In genomic region chr9:111739431-111740245, GRCm38 (mm10) we compare ENCODE assay signal across 15 mouse cellular contexts. TPM values are rescaled to one million over a fixed set of nuclear protein-coding genes. Genes with fewer than 3 reads are reported as not detected.
DNase-seq lines count a peak whose midpoint lies in the region; ATAC-seq and TF ChIP-seq lines count a peak whose summit lies in the region.
"Had no signal": no experiment of that assay in that cellular context is flagged by ENCODE, and none has a peak within 500 bp of the region (broad histone marks: within the 10 kb centered on the region; RNA-seq: fewer than 3 reads in every experiment).

No protein-coding gene starts in this region.

- no peaks in the 10 kb centered on the region for H3K27me3 ChIP-seq in liver, adult 2 months (ENCODE audit: control insufficient read depth, insufficient read depth, low read length)
- no peaks in the 10 kb centered on the region for H3K27me3 ChIP-seq in embryonic facial prominence, embryonic 12.5 days
- H3K27me3 ChIP-seq in intestine, embryonic 14.5 days (replicated peaks; ENCODE audit: control insufficient read depth, insufficient read depth, low read length), result no peaks in the 10 kb centered on the region
- no peaks in the 10 kb centered on the region for H3K27me3 ChIP-seq in neural tube, embryonic 11.5 days (ENCODE audit: control insufficient read depth, insufficient read depth, low read length)
- H3K27me3 ChIP-seq: CH12.LX; megakaryocyte, embryonic 14.5 days had no signal

- H3K4me3 ChIP-seq in liver, adult 2 months (ENCODE audit: insufficient read depth, low read depth, low read length), result no peak overlapping the region
- no peak overlapping the region for H3K4me3 ChIP-seq in embryonic facial prominence, embryonic 12.5 days
- no peak overlapping the region for H3K4me3 ChIP-seq in intestine, embryonic 14.5 days (ENCODE audit: low read depth, low read length)
- H3K4me3 ChIP-seq in neural tube, embryonic 11.5 days (ENCODE audit: low read depth, low read length), result no peak overlapping the region
- H3K4me3 ChIP-seq: gastrocnemius, adult 2 months; megakaryocyte, embryonic 14.5 days had no signal

- H3K79me2 ChIP-seq in liver, adult 2 months (ENCODE audit: control insufficient read depth, insufficient read depth, low read length), result no peaks in the 10 kb centered on the region

- 27% methylated on average over 10 of the region's 10 CpGs for WGBS in liver, adult 2 months
- WGBS in embryonic facial prominence, embryonic 12.5 days, result 55% methylated on average over 10 of the region's 10 CpGs
- 56% methylated on average over 10 of the region's 10 CpGs for WGBS in intestine, embryonic 14.5 days
- 65% methylated on average over 10 of the region's 10 CpGs for WGBS in neural tube, embryonic 11.5 days

- ATAC-seq in embryonic facial prominence, embryonic 12.5 days (ENCODE audit: insufficient number of reproducible peaks, insufficient read depth, low FRiP score, low TSS enrichment), result 0 out of 2 replicates have a peak, but pooled peaks have one; percentile 41
- 0 out of 2 replicates have a peak, but pooled peaks have one; percentile 37 for ATAC-seq in intestine, embryonic 14.5 days (replicated peaks; ENCODE audit: low FRiP score, low TSS enrichment, low read depth)
- ATAC-seq in neural tube, embryonic 11.5 days (ENCODE audit: insufficient read depth, low FRiP score, low TSS enrichment), result no peak

- H3K36me3 ChIP-seq in liver, adult 2 months (ENCODE audit: control insufficient read depth, insufficient read depth, low read length), result no peaks in the 10 kb centered on the region
- no peaks in the 10 kb centered on the region for H3K36me3 ChIP-seq in embryonic facial prominence, embryonic 12.5 days
- no peaks in the 10 kb centered on the region for H3K36me3 ChIP-seq in intestine, embryonic 14.5 days (ENCODE audit: control insufficient read depth, insufficient read depth, low read length)
- no peaks in the 10 kb centered on the region for H3K36me3 ChIP-seq in neural tube, embryonic 11.5 days (ENCODE audit: control insufficient read depth, insufficient read depth, low read length)

- peak overlapping the region; percentile 55 for H3K27ac ChIP-seq in liver, adult 2 months (replicated peaks; ENCODE audit: insufficient read depth, low read depth, low read length)
- H3K27ac ChIP-seq in embryonic facial prominence, embryonic 12.5 days, result no peak overlapping the region
- no peak overlapping the region for H3K27ac ChIP-seq in intestine, embryonic 14.5 days (ENCODE audit: low read depth)
- H3K27ac ChIP-seq in neural tube, embryonic 11.5 days (ENCODE audit: low read depth, low read length), result 0 out of 2 replicates have a peak overlapping the region, but pooled peaks have one; percentile 44
- H3K27ac ChIP-seq: gastrocnemius, adult 2 months; liver, embryonic 14.5 days had no signal

- TF ChIP-seq POLR2A in liver, adult 2 months (IDR thresholded peaks at IDR 0.05; ENCODE audit: extremely low read depth, insufficient read depth, low read length), result no peak

- DNase-seq in liver, adult 2 months (ENCODE audit: extremely low read depth, low read depth, low spot score), result peak; percentile 91
- DNase-seq in liver, result no peak
- peak; percentile 52 for DNase-seq in intestine, embryonic 14.5 days (ENCODE audit: low spot score)
- DNase-seq in neural tube, embryonic 11.5 days (ENCODE audit: low spot score), result no peak
- no peak for DNase-seq in T-cell, adult 2 months (ENCODE audit: low spot score)
- no peak for DNase-seq in adrenal gland, adult 18-20 months (ENCODE audit: low spot score in 2 of 2)
- DNase-seq: gastrocnemius, adult 2 months; kidney, adult 2 months; layer of hippocampus, adult 9-11 months; spleen, adult 18-20 months; thymus, postnatal 36 days had no signal

- no peaks in the 10 kb centered on the region for H3K9me3 ChIP-seq in embryonic facial prominence, embryonic 12.5 days
- H3K9me3 ChIP-seq in intestine, embryonic 14.5 days (ENCODE audit: control insufficient read depth, low read length), result no peaks in the 10 kb centered on the region
- H3K9me3 ChIP-seq in neural tube, embryonic 11.5 days (ENCODE audit: control insufficient read depth, low read length), result no peaks in the 10 kb centered on the region

- H3K4me2 ChIP-seq in embryonic facial prominence, embryonic 12.5 days (replicated peaks), result no peak overlapping the region
- no peak overlapping the region for H3K4me2 ChIP-seq in intestine, embryonic 14.5 days (ENCODE audit: low read length)
- H3K4me2 ChIP-seq in neural tube, embryonic 11.5 days (ENCODE audit: low read depth), result no peak overlapping the region

- TF ChIP-seq CTCF in liver, adult 2 months (IDR thresholded peaks at IDR 0.05; ENCODE audit: low read depth, low read length), result no peak

- H3K9ac ChIP-seq in liver, adult 2 months (ENCODE audit: low read depth, low read length), result no peak overlapping the region
- H3K9ac ChIP-seq in embryonic facial prominence, embryonic 12.5 days, result no peak overlapping the region
- no peak overlapping the region for H3K9ac ChIP-seq in intestine, embryonic 14.5 days (ENCODE audit: low read length)
- H3K9ac ChIP-seq in neural tube, embryonic 11.5 days (ENCODE audit: low read length), result no peak overlapping the region
- H3K9ac ChIP-seq: liver, embryonic 14.5 days had no signal

- peaks cover 14% of the 10 kb centered on the region for H3K4me1 ChIP-seq in liver, adult 2 months (ENCODE audit: control insufficient read depth, insufficient read depth, low read length)
- H3K4me1 ChIP-seq in embryonic facial prominence, embryonic 12.5 days, result no peaks in the 10 kb centered on the region
- H3K4me1 ChIP-seq in intestine, embryonic 14.5 days (replicated peaks; ENCODE audit: control insufficient read depth, insufficient read depth, low read length), result peaks cover 10% of the 10 kb centered on the region; the same call in 1 of the 2 replicates
- no peaks in the 10 kb centered on the region for H3K4me1 ChIP-seq in neural tube, embryonic 11.5 days (ENCODE audit: control insufficient read depth, insufficient read depth, low read length)
- H3K4me1 ChIP-seq: megakaryocyte, embryonic 14.5 days had no signal

RNA-seq across cellular contexts. Expression of gene Stac, which starts 49.5 kb away (rescaled TPM):
- not detected in 2 replicates for total RNA-seq in liver, adult 2 months (2014; rRNA removed)
- 0.04 TPM in 1 of 2 replicates, not detected in the other for polyA plus RNA-seq in liver, adult 2 months (2012; rRNA removed)
- 1.8 and 2.2 TPM in 2 replicates for polyA plus RNA-seq in embryonic facial prominence, embryonic 12.5 days (2016; fragmentation: Nextera tagmentation; extraction: Ambion mirVana)
- polyA plus RNA-seq in intestine, embryonic 14.5 days (2014; fragmentation: Nextera tagmentation; extraction: Ambion mirVana), result 2.4 and 2.7 TPM in 2 replicates
- 1.2 and 1.8 TPM in 2 replicates for polyA plus RNA-seq in neural tube, embryonic 11.5 days (2014; fragmentation: Nextera tagmentation; extraction: Ambion mirVana)
- total RNA-seq in adrenal gland, adult 18-20 months (2021), result 1 to 10 TPM; 4.5 to 5.2 TPM
- total RNA-seq: CH12.LX had no signal

Comparison
In these comparisons a context has a peak if more than half of its experiments do, and no peak if none do; other contexts are left out.
1. DNase-seq: peak in liver, adult 2 months (single experiment) and intestine, embryonic 14.5 days (single experiment); none in liver (single experiment), neural tube, embryonic 11.5 days (single experiment), T-cell, adult 2 months (single experiment) and adrenal gland, adult 18-20 months (0 of 2).
2. H3K27ac ChIP-seq: peak in liver, adult 2 months (single experiment) and neural tube, embryonic 11.5 days (single experiment); none in embryonic facial prominence, embryonic 12.5 days (single experiment) and intestine, embryonic 14.5 days (single experiment).